Mouse (Mus musculus) Patski (cell line): Measurements from ENCODE around the gene Spryd7. TPM values are rescaled to one million over a fixed set of nuclear protein-coding genes. Genes with fewer than 3 reads are reported as not detected.
A peak's percentile ranks its signal among the peaks of the same experiment; 100 is the strongest.
"Not testable (repeated sequence)": the region's sequence is repeated elsewhere in the genome, so short reads cannot be mapped to it uniquely, and the experiment has no call there.

Source experiments
- ATAC-seq: fragments of 100-300 bp; one replicate; pipeline ENCODE4 v1.8.0; 2021
- CTCF ChIA-PET: fragments of 350-600 bp; sonication (Branson Sonifier 250); formaldehyde crosslinking; loops from one replicate; lab custom pipeline; 2022; ENCODE audit warnings: inconsistent platforms; lab: Charles Lee
- POLR2A ChIA-PET: fragments of 350-600 bp; sonication (Branson Sonifier 250); formaldehyde crosslinking; loops from one replicate; lab custom pipeline; 2022; ENCODE audit warnings: antibody characterized with exemption, inconsistent platforms; lab: Charles Lee
- DNase-seq: peaks from one replicate; pipeline ENCODE4 v3.0.0-alpha.2; 2011; ENCODE audit warnings: low read depth, low spot score
- H3K27me3 ChIP-seq: fragments of 371-371 bp; one replicate; pipeline ENCODE4 v1.5.1; 2021
- CTCF ChIP-seq: fragments of 100-300 bp; IDR thresholded peaks from one replicate; pipeline ENCODE4 v1.5.1; 2021
- in situ Hi-C: fragments of 300-500 bp; cut with MboI; formaldehyde crosslinking; loops from 3 replicates; pipeline ENCODE4 v1.11.1; 2018; ENCODE audit warnings: low pct_unique_long_range_greater_than_20kb, mixed read lengths
- polyA plus RNA-seq: library from polyadenylated mRNA; unstranded; gene quantifications from one replicate; pipeline ENCODE4 v1.2.3, GENCODE M21; 2021

Gene Spryd7
- polyA plus RNA-seq: 20.9 TPM

DNA sequence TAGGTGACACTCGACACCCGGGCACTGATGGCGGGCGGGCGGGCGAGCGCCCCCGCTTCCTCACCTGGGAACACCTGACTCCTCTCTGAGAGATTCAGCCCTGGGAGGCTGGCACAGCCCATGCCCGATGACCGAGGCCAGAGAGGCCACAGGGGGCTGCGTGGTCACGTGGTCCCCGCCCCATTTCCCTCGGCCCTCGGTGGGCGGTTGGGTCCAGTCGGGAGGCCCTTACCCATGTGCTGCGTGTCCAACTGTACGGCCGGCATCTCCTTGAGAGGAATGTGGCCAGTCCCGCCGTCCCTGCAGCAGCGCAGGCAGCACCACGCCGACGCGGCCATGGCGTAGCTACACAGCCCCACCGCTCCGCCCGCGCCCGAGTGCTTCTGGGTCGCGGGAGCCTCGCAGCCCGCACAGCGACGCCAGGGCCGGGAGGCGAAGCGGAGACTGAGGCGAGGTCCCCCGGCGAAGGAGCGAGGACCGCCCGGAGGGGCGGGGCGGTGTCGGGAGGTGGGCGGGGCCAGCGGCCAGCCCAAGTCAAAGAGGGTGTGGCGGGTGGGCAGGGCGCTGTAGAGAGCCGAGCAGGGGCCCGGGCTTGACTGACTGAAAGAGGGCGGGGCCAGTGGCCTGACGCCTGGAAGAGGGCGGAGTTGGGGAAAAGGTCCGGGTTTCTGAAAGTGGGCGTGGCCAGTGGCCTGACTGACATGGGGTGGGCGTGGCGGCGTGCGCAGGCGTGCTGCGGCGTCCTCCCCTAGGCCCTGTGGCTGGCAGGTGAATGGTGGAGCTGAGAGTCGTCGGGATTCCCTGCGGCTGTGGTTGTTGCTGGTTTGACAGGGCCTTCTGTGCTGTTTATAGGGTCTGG lies at the start of gene Spryd7:
Gene Spryd7 (minus strand): TSS at position 598 of the 859 bp plus-strand sequence.
- in situ Hi-C loops: no loop called here
- ATAC-seq (peak; percentile 94), DNase-seq (peak; percentile 90)
- ChIA-PET CTCF (interaction anchor here (2.6 kb wide), 1 partner anchor 14 kb away, joined by 8 read pairs; no protein-coding TSS in a partner anchor), POLR2A (no interaction called here)
- no peak for TF ChIP-seq CTCF
- no peaks in the 10 kb centered on the region for H3K27me3 ChIP-seq

DNA sequence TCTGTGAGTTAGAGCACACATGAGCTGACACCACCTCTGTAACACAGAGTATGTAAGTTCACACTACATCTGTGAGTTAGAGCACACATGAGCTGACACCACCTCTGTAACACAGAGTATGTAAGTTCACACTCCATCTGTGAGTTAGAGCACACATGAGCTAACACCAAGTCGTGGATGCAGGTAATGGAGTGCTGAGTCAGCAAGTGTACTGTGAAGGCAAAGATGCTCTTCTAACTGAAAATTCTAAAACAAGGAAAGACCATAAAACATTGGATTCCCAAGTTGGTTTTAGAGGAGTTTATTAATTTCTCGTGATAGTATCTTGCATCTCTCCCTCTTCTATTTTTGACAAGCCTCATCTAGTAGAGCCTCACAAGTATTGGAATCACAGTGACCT lies 49.4 kb upstream of the Spryd7 start:
- CTCF ChIA-PET: not testable (repeated sequence)

DNA sequence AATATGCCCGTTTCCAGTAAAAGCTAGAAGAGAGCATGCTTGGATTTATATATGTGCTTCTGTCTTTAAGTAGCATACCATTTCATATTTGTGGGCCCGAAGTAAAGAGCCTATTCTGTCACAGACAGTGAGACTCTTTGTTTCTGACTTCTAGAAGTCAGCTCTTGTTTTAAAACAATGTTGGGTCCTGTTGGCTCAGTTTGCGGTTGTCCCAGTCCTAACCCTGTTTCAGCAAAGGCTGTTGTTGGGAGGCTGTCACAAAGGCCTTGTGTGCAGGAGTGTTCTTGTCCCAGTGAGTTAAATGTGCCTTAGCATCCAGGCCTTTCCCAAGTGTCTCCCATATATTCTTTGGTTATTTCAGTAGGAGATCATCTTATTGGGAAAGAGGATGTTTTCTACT lies 47.4 kb upstream of the Spryd7 start:
- CTCF ChIA-PET: interaction anchor here (0.6 kb wide), 1 partner anchor 45 kb away, joined by 3 read pairs; no protein-coding TSS in a partner anchor

More for the DNA sequence above, 49.4 kb upstream of the Spryd7 start:
- in situ Hi-C loops, H3K27me3 ChIP-seq, POLR2A ChIA-PET, ATAC-seq, DNase-seq: not testable (repeated sequence)

DNA sequence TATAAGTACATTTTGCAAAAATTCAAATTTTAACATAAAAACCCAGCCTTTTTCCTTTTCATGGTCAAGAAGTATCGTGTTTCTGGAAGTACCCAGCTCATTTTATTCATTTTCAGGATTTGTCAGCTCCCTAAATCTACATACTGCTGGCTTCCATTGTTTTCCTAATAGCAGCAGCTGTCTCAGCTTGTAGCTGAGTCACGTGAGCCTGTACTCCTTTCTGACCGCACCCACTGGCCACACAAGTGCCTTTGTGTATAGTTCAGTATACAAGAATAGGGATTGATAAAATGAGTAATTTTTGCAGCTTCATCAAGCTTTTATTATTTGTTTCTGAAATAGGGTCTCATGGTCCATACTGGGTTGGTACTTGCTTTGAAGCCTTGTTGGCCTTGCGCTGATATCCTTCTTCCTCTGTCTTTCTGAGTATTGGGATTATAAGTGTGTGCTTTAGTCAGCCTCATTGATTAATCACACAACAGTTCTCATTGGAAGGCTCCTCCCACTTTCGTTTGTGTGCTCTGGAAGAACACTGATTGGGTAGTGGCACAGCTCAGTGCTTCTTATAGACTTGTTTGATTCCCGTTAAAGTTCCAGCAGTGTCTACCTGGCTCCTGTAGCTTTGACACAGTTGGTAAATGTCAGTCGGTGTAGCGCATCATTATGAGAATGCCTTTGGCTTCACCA lies 46.5 kb upstream of the Spryd7 start:
- in situ Hi-C loops: no loop called here
- ATAC-seq (no peak), DNase-seq (no peak)
- no peak for TF ChIP-seq CTCF
- H3K27me3 ChIP-seq: no peaks in the 10 kb centered on the region
- POLR2A ChIA-PET: no interaction called here
- CTCF ChIA-PET: no interaction called here

More for the DNA sequence above, 47.4 kb upstream of the Spryd7 start:
- POLR2A ChIA-PET: no interaction called here
- H3K27me3 ChIP-seq: no peaks in the 10 kb centered on the region
- in situ Hi-C loops: no loop called here
- DNase-seq: no peak
- ATAC-seq: no peak
- TF ChIP-seq CTCF: no peak

DNA sequence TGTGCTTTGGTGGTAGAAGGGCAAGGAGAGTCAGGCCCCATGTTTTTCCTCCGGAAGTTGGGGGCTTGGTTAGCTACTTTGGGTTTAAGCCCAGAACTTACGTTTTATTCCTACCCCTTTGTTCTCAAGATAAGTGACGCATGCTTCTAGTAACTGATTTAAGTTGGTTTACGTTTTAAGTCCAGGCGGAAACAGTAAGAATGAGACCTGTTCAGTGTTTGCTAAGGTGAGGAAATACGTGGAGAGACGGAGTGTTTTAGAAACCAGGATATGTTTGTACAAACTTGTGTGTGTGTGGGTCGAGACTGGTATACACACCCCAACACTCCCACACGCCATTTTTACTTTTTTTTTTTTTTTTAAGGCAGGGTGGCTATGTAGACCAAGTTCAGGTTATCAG lies 44.7 kb upstream of the Spryd7 start:
- no peaks in the 10 kb centered on the region for H3K27me3 ChIP-seq
- in situ Hi-C loops: no loop called here
- no peak for ATAC-seq

DNA sequence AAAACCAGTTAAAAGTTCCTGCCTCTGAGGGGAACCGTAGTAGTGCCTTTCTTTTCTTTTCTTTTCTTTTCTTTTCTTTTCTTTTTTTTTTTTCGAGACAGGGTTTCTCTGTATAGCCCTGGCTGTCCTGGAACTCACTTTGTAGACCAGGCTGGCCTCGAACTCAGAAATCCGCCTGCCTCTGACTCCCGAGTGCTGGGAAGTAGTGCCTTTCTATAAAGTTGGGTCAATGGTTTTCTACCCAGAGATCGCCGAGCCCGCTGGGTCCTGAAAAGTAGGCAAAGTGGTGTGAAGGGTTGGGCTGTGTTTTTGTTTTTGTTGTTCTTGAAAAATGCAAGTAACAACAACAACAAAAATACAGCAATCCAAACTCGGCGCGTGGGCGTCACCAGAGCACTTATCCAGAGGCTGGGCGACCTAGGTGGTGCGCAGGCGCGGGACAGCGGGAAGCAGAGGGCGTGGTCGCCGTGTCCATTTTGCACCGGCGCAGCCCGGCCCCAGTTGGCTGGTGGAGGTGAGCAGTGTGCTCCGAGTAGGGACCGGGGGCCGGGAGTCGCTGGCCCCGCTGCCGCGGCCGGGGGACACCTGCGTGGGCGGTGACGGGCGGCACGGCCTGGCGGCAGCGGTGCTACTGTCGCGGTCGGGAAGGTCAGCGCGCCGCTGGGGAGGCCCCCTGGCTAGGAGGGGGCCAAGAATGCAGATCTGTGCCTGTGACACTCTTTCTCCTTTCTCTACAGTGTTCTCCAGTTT lies 42.5 kb upstream of the Spryd7 start:
- DNase-seq (peak; percentile 24), ATAC-seq (peak; percentile 82)
- ChIA-PET CTCF (no interaction called here), POLR2A (interaction anchor here (1.0 to 1.5 kb wide), 2 partner anchors 8 to 9 kb away, joined by 3 to 4 read pairs; partner anchors contain the start of gene Kcnrg)
- no peaks in the 10 kb centered on the region for H3K27me3 ChIP-seq
- in situ Hi-C loops: no loop called here
- no peak for TF ChIP-seq CTCF

More for the DNA sequence above, 44.7 kb upstream of the Spryd7 start:
- TF ChIP-seq CTCF: no peak
- CTCF ChIA-PET: interaction anchor here (1.2 kb wide), 2 partner anchors 9 to 30 kb away, joined by 3 to 4 read pairs; no protein-coding TSS in a partner anchor
- no peak for DNase-seq
- POLR2A ChIA-PET: no interaction called here

DNA sequence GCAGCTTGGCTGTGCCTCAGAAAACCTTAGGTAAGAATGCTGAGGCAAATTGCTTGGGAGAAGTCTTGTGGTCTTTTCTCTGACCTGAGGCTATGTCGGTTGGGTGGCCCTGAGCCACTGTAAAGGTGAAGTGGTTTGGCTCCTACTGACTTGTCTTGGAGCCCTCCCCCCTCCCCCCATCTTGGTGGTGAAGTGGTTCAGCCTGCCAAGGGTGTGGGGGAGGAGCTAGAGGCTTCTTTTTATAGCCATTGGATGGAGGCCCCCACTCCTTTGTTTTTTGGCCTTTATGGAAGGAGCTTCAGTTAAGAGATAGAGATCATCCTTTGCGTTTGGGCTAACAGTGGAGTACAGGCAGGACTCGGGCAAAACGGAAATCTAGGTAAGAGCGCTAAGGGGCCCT lies 41.3 kb upstream of the Spryd7 start, which contains the start of gene Trim13:
Gene Trim13 (plus strand): TSS at position 280 of the 400 bp plus-strand sequence.
- in situ Hi-C loops: no loop called here
- no peak for DNase-seq
- ChIA-PET CTCF (interaction anchor here (0.9 kb wide), 1 partner anchor 9 kb away, joined by 4 read pairs; the partner anchor contains the start of gene Kcnrg), POLR2A (interaction anchor here (1.0 kb wide), 2 partner anchors 10 to 13 kb away, joined by 3 read pairs; partner anchors contain the start of gene Kcnrg)
- H3K27me3 ChIP-seq: no peaks in the 10 kb centered on the region
- TF ChIP-seq CTCF: no peak
- ATAC-seq: no peak

DNA sequence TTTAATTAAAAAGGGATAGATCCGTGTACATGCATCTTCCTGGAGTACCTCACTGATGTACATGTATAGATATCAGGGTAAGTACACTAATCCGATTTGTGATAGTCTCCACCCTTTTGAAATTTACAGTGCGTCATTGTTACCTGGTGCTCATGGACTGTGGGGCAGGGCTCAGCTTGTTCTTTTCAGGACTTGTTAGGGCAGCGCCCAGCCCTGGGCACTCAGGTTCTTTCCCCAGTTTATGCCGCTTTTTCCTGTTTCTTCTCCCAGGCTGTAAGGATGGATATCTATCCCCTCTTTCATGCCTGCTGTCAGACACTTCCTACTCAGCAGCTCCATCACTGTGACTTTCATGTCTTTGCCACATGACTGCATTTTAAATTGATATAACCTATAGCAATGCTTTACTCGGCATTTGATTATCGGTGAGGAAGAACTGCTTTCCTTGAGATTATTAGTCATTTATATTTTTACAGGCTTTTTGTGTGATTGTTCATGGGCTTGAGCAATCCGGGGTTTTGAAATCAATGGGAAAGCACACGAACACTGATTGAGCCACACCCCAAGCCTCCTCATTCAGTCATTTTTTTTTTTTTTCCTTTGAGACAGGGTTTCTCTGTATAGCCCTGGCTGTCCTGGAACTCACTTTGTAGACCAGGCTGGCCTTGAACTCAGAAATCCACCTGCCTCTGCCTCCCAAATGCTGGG lies 40.2 kb upstream of the Spryd7 start:
- POLR2A ChIA-PET: no interaction called here
- no peaks in the 10 kb centered on the region for H3K27me3 ChIP-seq
- no peak for TF ChIP-seq CTCF
- no peak for DNase-seq
- CTCF ChIA-PET: no interaction called here
- in situ Hi-C loops: no loop called here
- no peak for ATAC-seq

DNA sequence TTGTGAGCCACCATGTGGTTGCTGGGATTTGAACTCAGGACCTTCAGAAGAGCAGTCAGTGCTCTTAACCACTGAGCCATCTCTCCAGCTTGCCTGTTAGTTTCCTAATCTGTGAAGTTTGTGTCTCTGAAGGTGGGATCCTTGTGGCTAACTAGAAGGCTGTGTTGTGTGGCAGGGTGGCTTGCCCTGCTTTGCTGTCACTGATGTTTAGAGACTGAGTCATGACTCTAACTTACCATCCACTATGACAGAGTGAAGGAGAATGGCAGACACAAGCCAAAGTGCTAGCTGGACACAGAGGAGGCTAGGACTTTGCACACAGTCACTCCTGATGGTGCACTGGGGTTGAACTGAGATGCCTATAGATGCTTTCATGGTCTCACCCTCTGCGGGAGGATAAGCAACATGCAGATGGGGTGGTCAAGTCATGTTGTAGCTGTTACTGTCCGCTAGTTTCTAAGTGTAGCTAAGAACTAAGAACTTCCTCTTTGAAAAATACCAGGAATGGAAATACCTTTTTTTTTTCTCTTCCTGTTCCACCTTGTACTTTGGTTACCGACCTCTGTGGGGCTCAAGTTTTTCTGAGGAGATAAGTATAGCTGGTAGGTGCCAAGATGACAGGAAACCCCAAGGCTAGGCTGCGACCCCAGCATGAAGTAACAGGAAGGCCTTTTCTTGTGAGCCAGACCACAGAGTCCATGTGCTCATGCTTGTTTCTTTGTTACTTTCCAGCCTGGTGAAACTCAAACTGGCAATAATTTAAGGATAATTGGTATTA lies 32.8 kb upstream of the Spryd7 start:
- ChIA-PET CTCF (no interaction called here), POLR2A (no interaction called here)
- TF ChIP-seq CTCF: no peak
- DNase-seq (no peak), ATAC-seq (no peak)
- peaks cover 3% of the 10 kb centered on the region for H3K27me3 ChIP-seq
- in situ Hi-C loops: no loop called here
